Mouse (Mus musculus) left cerebral cortex, adult 2 months (tissue): ENCODE data around the gene Serpine2. TPM values are rescaled to one million over a fixed set of nuclear protein-coding genes. Genes with fewer than 3 reads are reported as not detected.
A peak's percentile ranks its signal among the peaks of the same experiment; 100 is the strongest.

ENCODE experiments used
- DNase-seq, 2 experiments: peaks; one replicate each; pipeline ENCODE4 v3.0.0; 2021 to 2022; ENCODE audit warnings: low spot score in 2 of 2, mixed read lengths in 1 of 2; ENCODE audit errors: extremely low spot score in 1 of 2
- H3K27ac ChIP-seq: fragments of 200-600 bp; 2 replicates; pipeline ENCODE4 v1.8.1; 2022
- H3K4me3 ChIP-seq: fragments of 200-600 bp; 2 replicates; pipeline ENCODE4 v1.8.1; 2022
- CTCF ChIP-seq: fragments of 200-600 bp; IDR thresholded peaks from 2 replicates; pipeline ENCODE4 v1.8.1; 2022; ENCODE audit warnings: antibody characterized with exemption, mild to moderate bottlenecking, moderate library complexity
- intact Hi-C: fragments of 180-260 bp; cut with DNase I; formaldehyde crosslinking; loops from one replicate; pipeline ENCODE4 v1.15.1; 2025
- total RNA-seq, 2 experiments: library from RNA; stranded (reverse); gene quantifications; 2 replicates each; pipeline ENCODE4 v1.2.3; 2021

Serpine2 gene
- total RNA-seq, 2 experiments from 2014 or later, result 134 to 141 TPM

DNA sequence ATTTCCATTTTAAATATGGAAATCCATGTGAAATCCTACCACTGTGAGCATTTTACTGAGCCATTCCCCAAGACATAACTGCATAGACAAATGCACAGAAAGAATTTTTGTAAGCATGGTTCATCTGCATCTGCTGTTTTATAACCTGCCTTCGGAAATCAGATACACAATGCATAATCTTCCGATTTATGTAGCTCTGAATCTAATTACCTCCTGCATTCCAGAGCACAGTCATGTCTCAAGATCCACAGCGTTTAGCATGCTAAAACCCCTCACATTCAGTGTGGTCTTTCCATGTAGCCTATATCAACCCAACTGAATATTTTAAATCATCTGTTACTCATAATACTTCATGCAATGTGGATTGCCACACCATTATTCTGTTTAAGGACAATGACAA lies 51.5 kb downstream of the Serpine2 start:
- intact Hi-C loops, result no loop called here
- DNase-seq, result no peak

DNA sequence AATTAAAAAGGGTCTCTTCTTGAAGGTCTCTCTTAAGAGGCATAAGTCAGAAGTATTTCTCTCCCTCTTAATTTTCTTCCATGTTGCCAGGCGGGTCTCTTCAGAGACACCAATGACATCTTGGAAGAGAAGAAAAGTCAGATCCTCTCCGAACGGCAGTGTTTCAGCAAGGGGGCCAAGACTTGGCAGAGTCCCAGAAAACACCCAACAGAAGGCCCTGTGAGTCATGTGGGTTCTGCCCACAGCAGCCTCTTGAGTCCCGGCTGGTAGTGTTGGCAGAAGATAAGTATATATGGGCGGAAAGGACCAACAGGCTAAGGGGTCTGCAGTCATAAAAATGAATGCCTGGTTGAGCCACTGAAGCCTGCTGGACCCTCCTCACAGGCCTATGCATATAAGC lies 54.1 kb downstream of the Serpine2 start:
- intact Hi-C loops, result no loop called here
- no peak for DNase-seq
- Histone ChIP-seq H3K27ac (no peak overlapping the region), H3K4me3 (no peak overlapping the region)
- no peak for TF ChIP-seq CTCF

More for the DNA sequence above, 51.5 kb downstream of the Serpine2 start:
- no peak overlapping the region for H3K27ac ChIP-seq
- H3K4me3 ChIP-seq, result no peak overlapping the region
- no peak for TF ChIP-seq CTCF

- Histone ChIP-seq H3K27ac (no peak overlapping the region), H3K4me3 (no peak overlapping the region)
- intact Hi-C loops, result no loop called here
- no peak for TF ChIP-seq CTCF
- no peak for DNase-seq
These were observed 57.4 kb downstream of the Serpine2 start for GRCm38 (mm10) chr1:79803614-79804013.

GRCm38 (mm10) chr1:79802858-79803427 lies 58.0 kb downstream of the Serpine2 start:
- Histone ChIP-seq H3K4me3 (no peak overlapping the region), H3K27ac (no peak overlapping the region)
- intact Hi-C loops, result no loop called here
- TF ChIP-seq CTCF, result no peak
- DNase-seq, result no peak

- intact Hi-C loops, result loop anchor here (10.0 kb wide), 1 partner anchor 608 kb away; no protein-coding TSS in a partner anchor
These were observed 63.9 kb downstream of the Serpine2 start for GRCm38 (mm10) chr1:79797084-79797483.

GRCm38 (mm10) chr1:79786267-79786927 lies 74.6 kb downstream of the Serpine2 start:
- Histone ChIP-seq H3K27ac (no peak overlapping the region), H3K4me3 (no peak overlapping the region)
- intact Hi-C loops, result loop anchor here (1.0 to 10.0 kb wide), 2 partner anchors 320 to 478 kb away; no protein-coding TSS in a partner anchor
- peak; percentile 74 for TF ChIP-seq CTCF
- DNase-seq, result peak; percentile 26 to 37

More at GRCm38 (mm10) chr1:79797084-79797483, 63.9 kb downstream of the Serpine2 start:
- TF ChIP-seq CTCF, result no peak
- Histone ChIP-seq H3K4me3 (no peak overlapping the region), H3K27ac (no peak overlapping the region)
- no peak for DNase-seq

DNA sequence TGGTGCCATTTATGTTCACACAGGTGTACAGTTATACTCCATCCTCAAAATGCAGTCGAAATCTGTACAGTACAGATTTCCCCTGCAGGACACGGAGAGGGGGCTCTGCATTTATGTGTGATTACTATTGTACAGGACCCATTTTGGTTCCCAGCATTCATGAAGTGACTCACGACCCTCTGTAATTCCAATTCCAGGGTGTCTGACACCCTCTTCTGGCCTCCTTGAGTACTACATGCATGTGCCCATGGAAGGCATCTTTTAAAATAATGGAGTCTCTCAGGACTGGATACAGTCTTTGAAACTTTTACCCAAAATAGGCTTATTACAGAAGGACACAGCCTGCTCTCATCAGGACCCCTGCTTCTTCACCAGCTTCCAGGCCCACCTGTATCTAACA lies 78.5 kb downstream of the Serpine2 start:
- Histone ChIP-seq H3K27ac (no peak overlapping the region), H3K4me3 (no peak overlapping the region)
- peak; percentile 54 for TF ChIP-seq CTCF
- intact Hi-C loops, result loop anchor here (5.0 to 10.0 kb wide), 2 partner anchors 482 to 730 kb away; no protein-coding TSS in a partner anchor
- DNase-seq, result no peak

DNA sequence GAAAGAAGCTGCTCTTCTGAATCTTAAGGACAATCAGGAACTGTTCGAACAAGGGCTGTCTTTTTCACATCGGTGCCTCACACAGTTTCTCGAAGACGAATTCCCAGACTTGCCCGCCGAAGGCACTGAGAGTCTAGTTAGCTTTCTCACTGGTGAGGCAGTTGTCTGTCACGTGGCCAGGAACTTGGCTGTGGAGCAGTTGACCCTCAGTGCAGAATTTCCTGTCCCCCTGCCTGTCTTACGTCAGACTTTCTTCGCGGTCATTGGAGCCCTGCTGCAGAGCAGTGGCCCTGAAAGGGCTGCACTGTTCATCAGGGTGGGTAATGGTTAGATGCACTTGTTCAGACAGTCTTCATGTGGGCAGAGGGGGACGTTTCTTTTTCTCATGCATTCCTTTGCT lies 83.0 kb downstream of the Serpine2 start:
- Histone ChIP-seq H3K4me3 (no peak overlapping the region), H3K27ac (no peak overlapping the region)
- DNase-seq, result no peak
- TF ChIP-seq CTCF, result no peak
- intact Hi-C loops, result no loop called here

DNA sequence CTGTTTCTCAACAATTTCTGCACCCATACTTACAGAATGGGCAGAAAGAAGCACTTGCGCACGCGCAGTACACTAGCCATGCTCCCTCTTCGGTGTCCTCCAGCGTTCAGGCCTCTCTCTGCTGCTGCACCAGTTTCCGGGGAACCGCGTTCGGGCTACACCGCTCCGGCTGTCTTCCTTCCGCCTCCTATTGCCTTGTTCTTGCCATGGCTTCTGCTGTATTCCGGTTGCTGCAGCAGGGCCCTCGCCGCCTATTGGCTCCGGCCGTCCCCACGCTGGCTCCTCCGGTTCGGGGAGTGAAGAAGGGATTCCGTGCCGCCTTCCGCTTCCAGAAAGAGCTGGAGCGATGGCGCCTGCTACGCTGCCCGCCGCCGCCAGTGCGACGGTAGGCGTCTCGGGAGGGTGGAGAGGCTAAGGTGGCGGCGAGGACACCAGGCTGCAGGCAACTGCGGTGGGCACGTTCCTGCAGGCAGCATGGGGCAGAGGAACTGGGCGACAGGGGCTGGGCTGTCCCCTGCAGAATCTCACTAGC lies 85.0 kb downstream of the Serpine2 start, which contains the start of the genes Mrpl44 and Wdfy1:
Gene Mrpl44, plus strand, starts transcription at position 92 of the 532 bp plus-strand sequence.
Gene Wdfy1, minus strand, starts transcription at position 217 of the 532 bp plus-strand sequence.
- no peak; the same call in none of the 2 replicates for TF ChIP-seq CTCF
- H3K4me3 ChIP-seq, result peak within 1 kb of the TSS; percentile 77
- intact Hi-C loops, result no loop called here
- H3K27ac ChIP-seq, result peak within 1 kb of the TSS; percentile 79
- peak; percentile 97 to 100 for DNase-seq

- intact Hi-C loops, result no loop called here
- TF ChIP-seq CTCF, result no peak
- Histone ChIP-seq H3K27ac (no peak overlapping the region), H3K4me3 (no peak overlapping the region)
- no peak for DNase-seq
These were observed 86.7 kb downstream of the Serpine2 start for GRCm38 (mm10) chr1:79774164-79774780.

GRCm38 (mm10) chr1:79768231-79768630 lies 92.7 kb downstream of the Serpine2 start:
- DNase-seq, result no peak
- no peak overlapping the region for H3K4me3 ChIP-seq
- no peak for TF ChIP-seq CTCF
- no peak overlapping the region for H3K27ac ChIP-seq
- intact Hi-C loops, result no loop called here

- no peak for DNase-seq
- no peak for TF ChIP-seq CTCF
- H3K27ac ChIP-seq, result no peak overlapping the region
- intact Hi-C loops, result no loop called here
- H3K4me3 ChIP-seq, result no peak overlapping the region
These were observed 96.5 kb downstream of the Serpine2 start for GRCm38 (mm10) chr1:79764483-79764882.
